Mouse (Mus musculus) kidney, adult 2 months (tissue): ENCODE measurements around the gene Ttll3.

Experiments
- CTCF ChIP-seq: fragments of 200-500 bp; conservative IDR thresholded peaks from 2 replicates; pipeline ENCODE4 v1.5.1; 2011; ENCODE audit warnings: low read depth, mild to moderate bottlenecking, control low read depth, low read length, moderate library complexity, mixed read lengths; ENCODE audit not compliant: insufficient read depth, insufficient read length
- POLR2A ChIP-seq: fragments of 200-500 bp; IDR thresholded peaks from one replicate; pipeline ENCODE4 v1.6.1; 2011; ENCODE audit warnings: low read depth, low read length, control low read depth

- no peak for TF ChIP-seq CTCF
- no peak for TF ChIP-seq POLR2A
Observed at GRCm38 (mm10) chr6:113430846-113431245, 41.8 kb downstream of the Ttll3 start.
